Mouse (Mus musculus) spleen, adult 12 weeks (tissue): ENCODE measurements at regions not wholly inside any gene's neighbourhood (a gene's known extent, or its start where the extent isn't known, plus 50 kb on each side); places are given as distances from the start of the nearest gene placed in this dataset.
A peak's percentile ranks its signal among the peaks of the same experiment; 100 is the strongest.
"Not testable (repeated sequence)": the region's sequence is repeated elsewhere in the genome, so short reads cannot be mapped to it uniquely, and the experiment has no call there.

Source experiments
- DNase-seq: peaks from one replicate; pipeline ENCODE4 v3.0.0; 2022; ENCODE audit warnings: low spot score

DNA sequence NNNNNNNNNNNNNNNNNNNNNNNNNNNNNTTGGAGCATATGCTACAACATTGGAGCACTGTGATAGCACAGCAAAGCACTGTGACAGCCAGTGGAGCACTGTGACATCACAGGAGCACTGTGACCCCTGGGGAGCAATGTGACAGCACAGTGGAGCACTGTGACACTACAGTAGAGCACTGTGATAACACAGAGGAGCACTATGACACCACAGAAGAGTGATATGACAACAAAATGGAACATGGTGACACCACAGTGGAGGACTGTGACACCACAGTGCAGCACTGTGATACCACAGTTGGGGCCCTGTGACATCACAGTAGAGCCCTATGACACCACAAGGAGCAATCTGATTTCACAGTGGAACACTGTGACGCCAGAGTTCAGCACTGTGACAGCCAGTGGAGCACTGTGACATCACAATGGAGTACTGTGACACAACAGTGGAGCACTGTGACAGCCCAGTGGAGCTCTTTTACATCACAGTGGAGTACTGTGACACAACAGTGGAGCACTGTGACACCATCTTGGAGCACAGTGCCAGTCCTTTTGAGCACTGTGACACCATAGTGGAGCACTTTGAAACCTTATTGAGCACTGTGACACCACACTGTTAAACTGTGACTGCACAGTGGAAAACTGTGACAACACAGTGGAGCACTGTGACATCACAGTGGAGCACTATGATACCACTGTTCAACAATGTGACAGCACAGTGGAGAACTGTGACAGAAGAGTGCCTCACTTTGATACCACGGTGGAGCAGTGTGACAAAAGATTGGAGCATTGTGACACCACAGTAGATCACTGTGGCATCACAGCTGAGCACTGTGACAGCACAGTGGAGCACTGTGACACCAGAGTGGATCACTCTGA lies 116.9 kb upstream of the Vmn1r2 start:
- DNase-seq, result no peak

DNA sequence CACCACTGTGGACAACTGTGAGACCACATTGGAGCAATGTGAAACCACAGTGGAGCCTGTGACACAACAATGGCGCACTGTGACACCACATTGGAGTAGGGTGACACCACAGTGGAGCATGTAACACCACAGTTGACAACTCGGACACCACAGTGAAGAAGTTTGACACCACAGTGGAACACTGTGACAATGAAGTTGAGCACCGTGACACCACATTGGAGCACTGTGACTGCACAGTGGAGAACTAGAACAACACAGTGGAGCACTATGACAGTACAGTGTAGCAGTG lies 116.3 kb upstream of the Vmn1r2 start:
- DNase-seq, result no peak

DNA sequence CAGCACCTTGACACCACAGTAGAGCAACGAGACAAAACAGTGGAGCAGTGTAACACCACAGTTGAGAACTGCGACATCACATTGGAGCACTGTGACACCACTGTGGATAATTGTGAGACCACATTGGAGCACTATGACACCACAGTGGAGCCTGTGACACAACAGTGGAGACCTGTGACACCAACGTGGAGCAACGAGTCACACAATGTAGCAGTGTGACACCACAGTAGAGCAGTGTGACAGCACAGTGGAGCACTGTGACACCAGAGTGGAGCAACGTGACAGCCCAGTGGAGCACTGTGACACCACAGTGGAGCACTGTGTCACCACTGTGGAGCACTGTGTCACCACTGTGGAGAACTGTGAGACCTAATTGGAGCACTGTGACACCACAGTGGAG lies 115.9 kb upstream of the Vmn1r2 start:
- DNase-seq, result no peak

GRCm38 (mm10) chr4:3052314-3053059 lies 114.6 kb upstream of the Vmn1r2 start:
- DNase-seq, result peak; percentile 0

DNA sequence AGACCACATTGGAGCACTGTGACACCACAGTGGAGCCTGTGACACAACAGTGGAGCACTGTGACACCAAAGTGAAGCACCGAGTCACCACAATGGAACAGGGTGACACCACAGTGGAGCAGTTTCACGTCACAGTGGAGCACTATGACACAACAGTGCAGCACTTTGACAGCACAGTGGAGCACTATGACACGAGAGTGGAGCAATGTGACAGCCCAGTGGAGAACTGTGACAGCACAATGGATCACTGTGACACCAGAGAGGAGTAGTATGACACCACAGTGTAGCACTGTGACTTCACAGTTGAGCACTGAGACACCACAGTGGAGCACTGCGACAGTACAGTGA lies 114.1 kb upstream of the Vmn1r2 start:
- no peak for DNase-seq

GRCm38 (mm10) chr4:3053496-3054216 lies 113.5 kb upstream of the Vmn1r2 start:
- no peak for DNase-seq

DNA sequence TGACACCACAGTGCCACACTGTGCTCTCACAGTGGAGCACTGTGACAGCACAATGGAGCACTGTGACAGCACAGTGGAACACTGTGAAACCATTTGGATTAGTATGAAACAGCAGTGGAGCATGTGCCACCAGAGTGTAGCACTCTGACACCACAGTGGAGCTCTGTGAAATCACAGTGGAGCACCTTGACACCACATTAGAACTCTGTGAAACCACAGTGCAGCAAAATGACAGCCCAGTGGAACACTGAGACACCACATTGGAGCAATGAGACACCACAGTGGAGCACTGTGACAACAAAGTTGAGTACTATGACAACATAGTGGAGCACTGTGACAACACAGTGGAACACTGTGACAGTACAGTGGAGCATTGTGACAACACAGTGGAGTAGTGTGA lies 112.2 kb upstream of the Vmn1r2 start:
- DNase-seq, result no peak

GRCm38 (mm10) chr4:3055396-3055795 lies 111.7 kb upstream of the Vmn1r2 start:
- no peak for DNase-seq

DNA sequence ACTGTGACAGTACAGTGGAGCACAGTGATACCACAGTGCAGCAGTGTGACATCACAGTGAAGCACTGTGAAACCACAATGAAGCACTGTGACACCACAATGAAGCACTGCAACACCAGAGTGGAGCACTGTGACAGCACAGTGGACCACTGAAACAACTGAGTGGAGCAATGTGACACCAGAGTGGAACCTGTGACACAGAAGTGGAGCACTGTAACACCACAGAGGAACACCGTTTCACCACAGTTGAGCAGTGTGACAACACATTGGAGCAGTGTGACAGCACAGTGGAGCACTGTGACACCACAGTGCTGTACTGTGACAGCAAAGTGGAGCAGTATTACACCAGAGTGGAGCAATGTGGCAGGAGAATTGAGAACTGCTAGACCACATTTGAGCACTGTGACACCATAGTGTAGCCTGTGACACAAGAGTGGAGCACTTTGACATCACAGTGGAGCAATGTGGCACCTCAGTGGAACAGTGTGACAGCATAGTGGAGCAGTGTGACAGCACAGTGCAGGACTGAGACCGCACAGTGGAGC lies 107.5 kb upstream of the Vmn1r2 start:
- peak; percentile 0 for DNase-seq

GRCm38 (mm10) chr4:3062027-3062605 lies 105.0 kb upstream of the Vmn1r2 start:
- DNase-seq, result no peak

GRCm38 (mm10) chr4:3063966-3064365 lies 103.2 kb upstream of the Vmn1r2 start:
- no peak for DNase-seq

DNA sequence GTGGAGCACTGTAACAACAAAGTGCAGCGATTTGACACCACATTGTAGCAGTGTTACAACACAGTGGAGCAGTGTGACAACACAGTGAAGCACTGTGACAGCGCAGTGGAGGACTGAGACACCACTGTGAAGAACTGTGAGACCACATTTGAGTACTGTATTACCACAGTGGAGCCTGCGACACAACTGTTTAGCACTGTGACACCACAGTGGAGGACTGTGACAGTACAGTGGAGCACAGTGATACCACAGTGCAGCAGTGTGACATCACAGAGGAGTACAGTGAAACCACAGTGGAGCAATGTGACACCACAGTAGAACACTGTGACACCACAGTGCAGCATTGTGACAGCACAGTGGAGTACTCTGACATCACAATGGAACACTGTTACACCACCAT lies 102.5 kb upstream of the Vmn1r2 start:
- DNase-seq, result no peak

DNA sequence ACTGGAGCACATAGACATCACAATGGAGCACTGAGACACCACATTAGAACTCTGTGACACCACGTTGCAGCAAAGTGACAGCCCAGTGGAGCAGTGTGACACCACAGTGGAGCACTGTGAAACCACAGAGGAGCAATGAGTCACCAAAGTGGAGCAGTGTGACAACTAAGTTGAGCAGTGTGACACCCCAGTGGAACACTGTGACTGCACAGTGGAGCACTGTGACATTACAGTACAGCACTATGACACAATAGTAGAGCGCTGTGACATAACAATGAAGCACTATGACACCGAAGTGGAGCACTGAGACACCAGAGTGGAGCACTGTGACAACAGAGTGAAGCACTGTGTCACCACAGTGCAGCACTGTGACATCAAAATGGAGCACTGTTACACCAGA lies 101.8 kb upstream of the Vmn1r2 start:
- DNase-seq, result not testable (repeated sequence)

GRCm38 (mm10) chr4:3066051-3066736 lies 100.9 kb upstream of the Vmn1r2 start:
- peak; percentile 0 for DNase-seq

DNA sequence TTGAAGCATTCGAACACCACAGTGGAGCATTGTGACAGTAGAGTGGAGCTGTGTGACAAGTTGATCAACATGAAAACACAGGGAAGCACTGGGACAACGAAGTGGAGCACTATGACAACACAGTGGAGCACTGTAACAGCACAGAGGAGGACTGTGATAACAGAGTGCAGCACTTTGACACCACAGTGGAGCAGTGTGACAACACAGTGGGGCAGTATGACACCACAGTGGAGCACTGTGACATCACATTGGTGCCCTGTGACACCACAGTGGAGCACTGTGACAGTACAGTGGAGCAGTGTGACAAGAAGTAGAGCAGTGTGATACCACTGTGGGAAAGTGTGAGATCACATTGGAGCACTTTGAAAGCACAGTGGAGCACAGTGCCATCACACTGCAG lies 99.9 kb upstream of the Vmn1r2 start:
- DNase-seq, result no peak

DNA sequence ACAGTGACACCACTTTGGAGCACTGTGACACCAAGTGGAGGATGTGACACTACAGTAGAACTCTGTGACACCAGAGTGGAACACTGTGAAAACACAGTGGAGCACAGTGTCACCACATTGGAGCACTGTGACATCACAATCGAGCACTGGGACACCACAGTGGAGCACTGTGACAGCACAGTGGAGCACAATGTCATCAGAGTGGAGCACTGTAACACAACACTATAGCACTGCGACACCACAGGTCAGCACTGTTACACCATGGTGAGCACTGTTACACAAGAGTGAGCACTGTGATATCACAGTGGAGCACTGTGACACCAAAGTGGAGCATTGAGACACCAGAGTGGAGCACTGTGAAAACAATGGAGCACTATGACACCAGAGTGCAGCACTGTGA lies 99.5 kb upstream of the Vmn1r2 start:
- DNase-seq, result peak; percentile 0

DNA sequence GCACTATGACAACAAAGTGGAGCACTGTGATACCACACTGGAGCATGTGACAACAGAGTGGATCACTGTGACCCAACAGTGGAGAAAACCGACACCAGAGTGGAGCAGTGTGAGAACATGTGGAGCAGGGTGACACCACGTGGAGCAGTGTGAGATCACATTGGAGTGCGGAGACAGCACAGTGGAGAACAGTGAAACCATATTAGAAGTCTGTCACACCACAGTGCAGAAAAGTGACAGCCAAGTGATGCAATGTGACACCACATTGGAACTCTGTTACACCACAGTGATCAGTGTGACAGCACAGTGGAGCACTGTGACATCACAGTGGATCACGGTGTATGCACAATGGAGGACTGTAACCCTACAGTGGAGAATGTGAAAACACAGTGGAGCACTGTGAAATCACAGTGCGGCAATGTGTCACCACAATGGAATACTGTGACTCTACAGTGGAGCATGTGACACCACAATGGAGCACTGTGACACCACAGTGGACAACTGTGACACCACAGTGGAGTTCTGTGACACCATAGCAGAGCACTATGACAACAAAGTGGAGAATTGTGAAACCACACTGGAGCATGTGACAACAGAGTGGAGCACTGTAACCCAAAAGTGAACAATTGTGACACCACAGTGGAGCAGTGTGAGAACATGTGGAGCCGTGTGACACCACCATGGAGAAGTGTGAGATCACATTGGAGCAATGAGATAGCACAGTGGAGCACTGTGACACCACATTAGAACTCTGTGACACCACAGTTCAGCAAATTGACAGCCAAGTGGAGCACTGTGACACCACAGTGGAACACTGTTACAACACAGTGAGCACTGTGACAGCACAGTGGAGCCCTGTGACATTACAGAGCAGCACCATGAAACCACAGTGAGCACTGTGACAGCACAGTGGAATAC lies 98.6 kb upstream of the Vmn1r2 start:
- no peak for DNase-seq

DNA sequence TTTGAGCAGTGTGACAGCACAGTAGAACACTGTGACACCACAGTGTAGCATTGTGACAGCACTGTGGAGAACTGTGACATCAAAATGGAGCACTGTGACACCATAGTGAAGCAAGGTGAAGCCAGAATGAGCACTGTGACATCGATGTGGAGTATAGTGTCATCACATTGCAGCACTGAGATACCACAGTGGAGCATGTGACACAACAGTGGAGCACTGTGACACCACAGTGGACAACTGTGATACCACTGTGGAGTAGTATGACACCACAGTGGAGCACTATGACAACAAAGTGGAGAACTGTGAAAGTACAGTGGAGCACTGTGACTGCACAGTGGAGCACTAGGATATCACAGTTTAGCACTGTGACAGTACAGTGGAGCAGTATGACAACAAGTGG lies 97.8 kb upstream of the Vmn1r2 start:
- DNase-seq, result no peak

DNA sequence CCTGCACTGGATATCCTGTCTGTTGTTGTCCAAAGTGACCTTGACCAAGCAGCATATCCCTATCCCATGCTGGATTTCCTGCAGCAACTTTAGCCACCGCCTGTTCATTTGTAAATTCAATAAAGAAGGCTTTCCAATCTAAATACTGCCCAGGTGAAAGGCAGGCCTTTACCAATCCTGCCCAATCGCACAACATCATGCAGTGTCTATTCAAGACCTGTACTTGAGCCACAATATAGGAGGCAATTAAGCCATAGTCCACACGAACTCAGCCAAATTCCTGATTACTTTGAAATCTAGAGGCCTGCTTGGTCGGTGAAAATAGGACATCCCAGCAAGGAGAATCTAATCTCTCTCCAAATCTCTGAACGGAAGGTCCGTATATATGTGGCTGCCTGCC lies 95.8 kb upstream of the Vmn1r2 start:
- DNase-seq, result not testable (repeated sequence)

- no peak for DNase-seq
Measured at GRCm38 (mm10) chr4:3079901-3080300, 87.2 kb upstream of the Vmn1r2 start.
